Mouse (Mus musculus): ENCODE data around the gene Nphs1. TPM values are rescaled to one million over a fixed set of nuclear protein-coding genes. Genes with fewer than 3 reads are reported as not detected.

The Nphs1 gene
- total and polyA plus RNA-seq, 3 experiments: 1.2 to 2.3 TPM; not detected in 1

DNA sequence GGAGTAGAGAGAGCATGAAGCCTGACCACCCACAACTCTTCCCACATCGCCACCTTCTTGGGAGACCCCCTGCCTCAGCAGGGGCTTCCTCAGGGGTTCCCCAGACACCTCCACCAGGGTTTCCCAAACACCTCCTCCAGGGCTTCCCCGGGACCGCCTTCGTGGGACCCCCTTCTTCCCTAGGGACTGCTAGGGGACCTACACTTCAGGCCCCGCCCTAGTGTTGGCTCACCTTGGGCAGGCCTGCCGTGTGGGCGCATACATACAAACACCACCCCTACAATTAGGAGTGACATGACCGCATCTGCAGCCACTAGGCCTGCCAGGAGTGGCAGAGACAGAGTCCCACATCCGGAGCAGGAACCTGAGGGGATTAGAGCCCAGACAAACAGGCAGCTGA, 40.3 kb upstream of the Nphs1 start:
- Histone ChIP-seq H3K27ac (ENCODE audit: control insufficient read depth, low read depth, low read length) (no peak overlapping the region), H3K79me2 (ENCODE audit: control insufficient read depth, insufficient read depth, low read length, poor library complexity) (peaks cover 18% of the 10 kb centered on the region), H3K4me1 (ENCODE audit: control insufficient read depth in 1 of 2, insufficient read depth in 2 of 2, low read length in 2 of 2) (peaks cover 0 to 36% of the 10 kb centered on the region in 2 experiments; a peak in 3 of 4 replicates), H3K27me3 (ENCODE audit: control insufficient read depth in 1 of 2, insufficient read depth in 2 of 2, low read length in 2 of 2) (no peaks in the 10 kb centered on the region), H3K4me3 (ENCODE audit: control insufficient read depth in 1 of 2, insufficient read depth in 1 of 2, low read depth in 2 of 2, low read length in 2 of 2) (no peak overlapping the region), H3K9ac (ENCODE audit: control insufficient read depth, low read depth, low read length, poor library complexity, severe bottlenecking) (no peak overlapping the region), H3K36me3 (ENCODE audit: control insufficient read depth in 1 of 2, insufficient read depth in 2 of 2, low read length in 2 of 2) (peaks cover 0 to 21% of the 10 kb centered on the region in 2 experiments; a peak in 2 of 4 replicates), H3K9me3 (replicated peaks; ENCODE audit: insufficient read depth, low read length) (no peaks in the 10 kb centered on the region)
- TF ChIP-seq EP300 (IDR thresholded peaks at IDR 0.05; ENCODE audit: low read depth in 1 of 2, low read length in 2 of 2) (no peak), MXI1 (IDR thresholded peaks at IDR 0.05; ENCODE audit: low read depth, low read length) (no peak), UBTF (IDR thresholded peaks at IDR 0.05; ENCODE audit: borderline replicate concordance, insufficient read depth, low read depth, low read length) (no peak), ZC3H11A (IDR thresholded peaks at IDR 0.05; ENCODE audit: low read depth, low read length) (no peak), NELFE (IDR thresholded peaks at IDR 0.05; ENCODE audit: low read depth, low read length) (no peak), ZNF384 (IDR thresholded peaks at IDR 0.05; ENCODE audit: low read depth, low read length) (no peak), HCFC1 (IDR thresholded peaks at IDR 0.05; ENCODE audit: low read depth, low read length) (no peak), MAZ (IDR thresholded peaks at IDR 0.05; ENCODE audit: low read depth, low read length) (no peak), SIN3A (IDR thresholded peaks at IDR 0.05; ENCODE audit: low read length) (no peak), MAFK (IDR thresholded peaks at IDR 0.05; ENCODE audit: borderline replicate concordance, low read depth, low read length) (no peak), USF1 (IDR thresholded peaks at IDR 0.05; ENCODE audit: low read depth, low read length) (no peak), CHD1 (IDR thresholded peaks at IDR 0.05; ENCODE audit: low read depth, low read length) (no peak), RCOR1 (IDR thresholded peaks at IDR 0.05; ENCODE audit: low read depth, low read length) (no peak), MYB (IDR thresholded peaks at IDR 0.05; ENCODE audit: low read depth, low read length) (no peak), CHD2 (IDR thresholded peaks at IDR 0.05; ENCODE audit: low read length) (no peak), ETS1 (IDR thresholded peaks at IDR 0.05; ENCODE audit: low read depth, low read length) (no peak), TAL1 (IDR thresholded peaks at IDR 0.05; ENCODE audit: low read length) (no peak), ZMIZ1 (IDR thresholded peaks at IDR 0.05; ENCODE audit: low read depth, low read length) (no peak), POLR2AphosphoS5 (IDR thresholded peaks at IDR 0.05; ENCODE audit: borderline replicate concordance, low read depth, low read length) (no peak)
- DNase-seq (ENCODE audit: low read depth, low spot score): no peak
